Mouse (Mus musculus) adrenal gland, adult 8-10 months (tissue): ENCODE measurements around the gene Acsl5. TPM values are rescaled to one million over a fixed set of nuclear protein-coding genes. Genes with fewer than 3 reads are reported as not detected.

Source experiments
- DNase-seq: peaks from one replicate; pipeline ENCODE4 v3.0.0; 2022
- total RNA-seq, 4 experiments: library from RNA; stranded (reverse); gene quantifications; 2 replicates each; pipeline ENCODE4 v1.2.4; 2022

Acsl5 gene
- total RNA-seq, 4 experiments from 2014 or later = 47.1 to 132 (median 70.1) TPM

DNA sequence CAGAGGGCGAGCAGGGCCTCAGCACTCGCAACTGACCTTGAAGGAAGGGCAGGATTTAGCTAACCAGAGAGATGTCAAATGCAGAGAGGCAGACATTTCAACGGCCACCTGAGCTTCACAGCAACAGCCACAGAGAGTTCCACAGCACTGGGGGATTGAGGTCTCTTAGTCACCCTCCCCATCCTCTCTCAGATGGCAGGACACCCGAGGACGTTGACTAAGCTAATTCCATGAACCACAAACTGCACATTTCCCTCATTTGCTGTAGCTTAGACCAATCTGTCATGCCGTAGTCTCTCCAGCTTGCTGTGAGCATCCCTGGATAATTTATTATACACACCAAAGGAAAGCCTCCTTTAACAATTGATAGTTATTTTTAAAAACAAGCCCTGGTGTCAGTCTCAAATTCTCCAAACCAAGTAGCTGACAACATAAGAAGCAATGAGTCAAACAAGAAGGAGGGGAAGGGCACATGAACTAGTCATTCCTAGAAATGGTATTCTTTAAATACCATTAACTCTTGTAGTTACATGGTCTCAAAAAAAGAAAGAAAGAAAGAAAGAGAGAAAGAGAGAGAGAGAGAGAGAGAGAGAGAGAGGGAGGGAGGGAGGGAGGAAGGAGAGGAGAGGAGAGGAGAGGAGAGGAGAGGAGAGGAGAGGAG, 11.8 kb upstream of the Acsl5 start:
- no peak for DNase-seq

DNA sequence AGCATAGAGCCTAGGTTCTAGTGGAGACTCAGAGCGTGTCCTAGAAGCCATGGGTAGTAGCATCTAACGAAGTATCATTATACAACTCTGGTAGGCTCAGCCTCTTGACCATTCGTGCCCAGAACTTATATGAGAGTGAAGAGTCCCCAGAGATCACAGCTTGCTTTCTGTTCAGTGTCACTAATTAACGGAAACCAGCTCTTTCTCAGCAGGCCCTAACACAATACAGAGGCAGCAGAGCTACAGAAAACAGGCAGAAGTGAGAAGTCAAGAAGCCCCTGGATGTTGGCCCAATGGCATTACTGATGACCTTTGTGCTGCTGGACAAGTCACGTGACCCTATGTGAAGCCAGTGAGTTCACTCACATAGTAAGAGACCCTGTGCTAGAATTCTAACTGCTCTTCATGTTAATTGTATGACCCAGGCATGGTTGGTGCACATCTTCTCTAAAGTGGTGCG, 10.5 kb upstream of the Acsl5 start, which contains the start of gene Gucy2g:
Gene Gucy2g, minus strand, starts transcription at position 51 of the 460 bp plus-strand sequence.
- no peak for DNase-seq

DNA sequence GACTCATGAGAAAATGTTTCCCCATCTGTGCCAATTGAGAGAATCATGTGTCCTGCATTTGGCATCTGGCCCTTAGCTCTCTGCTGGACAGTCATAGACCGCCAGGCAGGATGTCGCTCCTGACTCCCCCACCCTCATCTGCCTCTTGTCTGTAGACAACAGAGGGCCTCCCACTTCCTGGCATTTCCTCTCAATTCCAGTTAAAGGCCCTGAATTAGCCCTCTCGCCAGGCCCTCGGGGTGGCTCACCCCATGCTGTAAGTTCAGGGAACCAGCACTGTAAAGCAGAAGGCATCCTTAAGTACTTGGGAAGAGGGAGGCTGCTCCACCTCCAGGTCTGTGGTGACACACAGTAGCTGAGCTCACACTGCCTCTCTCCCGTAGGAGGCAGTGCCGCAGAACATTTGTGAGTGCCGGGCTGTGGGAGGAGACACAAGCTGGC, 6.9 kb upstream of the Acsl5 start:
- DNase-seq = peak; percentile 50

DNA sequence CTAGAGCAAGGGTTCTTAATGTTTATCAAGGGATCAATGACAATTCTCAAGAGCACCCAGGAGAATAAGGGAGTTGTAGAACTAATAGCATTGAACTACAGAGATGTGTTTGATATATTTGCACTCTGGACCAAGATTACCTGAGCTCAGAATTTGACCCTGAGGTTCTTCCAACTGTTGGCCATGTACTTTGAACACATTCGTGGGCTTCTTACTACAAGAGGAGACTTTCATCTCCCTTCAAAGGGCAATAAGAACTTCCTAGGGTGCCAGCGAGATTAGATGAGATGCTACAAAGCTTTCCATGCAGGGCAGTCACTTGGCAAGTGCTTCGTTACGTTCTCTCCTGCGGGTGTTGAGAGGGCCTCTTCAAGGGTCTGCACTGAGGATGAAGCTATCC, 4.2 kb upstream of the Acsl5 start:
- no peak for DNase-seq

DNA sequence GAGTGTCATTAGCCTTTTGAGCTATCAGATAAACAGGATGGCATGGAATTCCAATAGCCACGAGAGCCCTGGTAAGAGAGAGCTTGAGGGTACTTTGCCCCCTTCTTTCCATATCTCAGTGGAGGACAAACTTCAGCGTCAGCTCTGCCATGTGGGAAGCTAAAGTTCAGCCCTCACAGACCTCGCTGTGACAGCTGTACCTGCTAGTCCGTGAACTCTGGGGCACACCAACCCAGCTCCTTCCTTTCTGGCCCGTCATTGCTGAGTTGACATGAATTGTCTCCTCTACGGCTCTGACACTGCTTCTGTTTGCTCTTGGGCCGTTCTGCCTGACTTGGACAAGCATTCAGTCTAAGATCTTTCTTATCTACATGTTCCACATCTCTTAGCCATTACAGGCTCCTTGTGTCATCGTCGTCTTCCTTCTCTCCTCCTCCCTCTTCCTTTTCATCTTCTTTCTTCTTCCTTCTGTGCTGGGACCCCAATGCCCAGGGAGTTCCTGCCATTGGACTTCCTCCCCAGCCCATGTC, 3.7 kb upstream of the Acsl5 start:
- no peak for DNase-seq

DNA sequence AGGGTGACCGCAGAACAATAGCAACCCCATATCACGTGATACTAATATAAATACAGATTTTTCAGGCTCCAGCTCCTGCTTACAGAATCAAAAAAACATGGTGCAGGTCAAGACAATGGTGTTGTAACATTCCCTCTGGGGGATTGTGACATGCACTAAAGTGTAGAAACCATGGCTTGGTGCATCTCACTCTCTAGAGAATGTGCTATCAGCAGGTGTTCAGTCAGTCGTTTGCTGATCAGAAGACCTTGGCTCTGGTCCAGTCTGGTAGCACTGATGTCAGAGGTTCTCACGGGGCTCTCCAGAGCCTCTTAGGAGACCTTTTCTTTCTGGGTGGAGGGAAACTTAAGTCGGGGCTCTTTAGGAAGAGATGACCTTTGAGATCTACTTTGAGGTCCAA, 1.3 kb upstream of the Acsl5 start:
- no peak for DNase-seq

DNA sequence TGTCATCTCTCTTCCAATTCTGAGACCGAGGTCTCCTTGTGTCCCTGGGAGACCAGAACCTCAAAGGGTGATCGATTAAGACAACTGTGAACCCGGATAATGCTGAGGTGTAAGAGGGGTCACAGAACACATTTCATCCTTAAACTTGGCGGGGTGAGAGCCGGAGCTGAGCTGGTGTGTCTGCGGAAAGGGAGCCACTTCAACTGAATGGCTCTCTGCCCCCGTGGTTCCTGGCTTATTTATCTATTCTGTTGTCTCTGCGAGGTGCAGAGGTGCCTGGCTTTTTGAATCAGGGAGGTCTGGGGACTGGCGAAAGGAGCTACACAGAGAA, 1.5 kb downstream of the Acsl5 start:
- DNase-seq = no peak

DNA sequence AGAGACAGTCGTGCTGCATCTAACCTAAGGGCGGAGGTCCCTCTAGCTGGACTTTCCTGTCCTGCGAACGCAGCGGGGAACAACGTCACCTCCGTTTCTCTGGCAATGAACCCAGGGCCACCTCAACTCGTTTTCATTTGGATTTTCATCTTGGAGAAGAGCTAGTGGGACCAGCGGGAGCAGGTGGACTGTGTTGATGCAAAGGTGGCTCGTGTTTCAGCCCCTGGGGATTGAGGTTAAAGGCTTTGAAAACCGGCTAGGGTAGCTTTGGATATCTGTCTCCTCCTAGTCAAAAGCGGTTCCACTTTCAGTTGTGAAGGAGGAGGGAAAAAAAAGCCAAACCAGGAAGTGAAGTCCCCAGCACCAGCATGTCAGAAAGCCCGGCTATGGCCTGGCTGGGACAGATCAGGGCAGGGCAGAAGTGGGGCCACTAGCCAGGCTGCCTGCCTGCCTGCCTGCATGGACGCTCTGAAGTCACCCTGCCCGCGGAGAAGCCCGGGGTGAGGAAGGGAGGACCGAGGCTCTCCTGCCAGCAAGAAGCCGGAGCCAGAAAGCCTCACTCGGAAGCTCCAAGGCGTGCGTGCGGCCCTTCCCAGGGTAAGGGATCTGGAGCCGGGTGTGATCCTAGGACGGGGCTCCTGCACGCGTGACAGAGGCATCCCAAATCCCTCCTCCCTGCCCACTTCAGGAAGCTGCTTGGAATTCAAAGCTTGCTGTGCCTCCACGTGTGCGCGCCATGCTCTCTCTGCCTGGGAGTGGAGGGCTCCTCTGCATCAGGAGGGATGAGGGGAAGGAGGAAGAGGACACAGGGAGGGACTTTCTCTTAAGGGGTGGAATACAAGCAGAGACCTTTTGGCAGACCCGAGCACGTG, 2.1 kb downstream of the Acsl5 start:
- peak; percentile 58 for DNase-seq

DNA sequence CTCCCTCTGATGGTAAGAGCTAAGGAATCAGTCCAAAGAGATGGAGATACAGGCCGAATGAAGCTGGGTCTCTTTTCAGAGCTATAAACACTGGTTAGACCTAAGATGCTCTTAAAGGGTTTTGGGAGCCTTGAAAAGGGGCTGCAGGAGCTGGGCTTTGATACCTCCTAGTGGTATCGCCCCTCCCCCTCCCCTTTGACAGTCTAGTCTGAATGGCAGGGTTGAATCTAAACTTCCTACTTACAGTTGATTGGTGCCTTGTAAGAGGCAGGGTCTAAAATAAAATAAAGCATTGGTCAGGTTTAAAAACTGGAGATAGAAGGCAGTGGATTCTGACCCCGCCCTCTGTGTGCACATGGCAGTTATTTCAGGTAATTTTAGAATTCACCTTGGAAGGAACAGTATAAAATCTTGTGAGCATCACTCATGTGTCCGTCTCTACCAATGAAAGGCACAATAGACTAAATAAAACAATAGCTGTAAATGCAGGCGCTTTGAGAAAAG, 2.8 kb downstream of the Acsl5 start:
- DNase-seq = no peak

DNA sequence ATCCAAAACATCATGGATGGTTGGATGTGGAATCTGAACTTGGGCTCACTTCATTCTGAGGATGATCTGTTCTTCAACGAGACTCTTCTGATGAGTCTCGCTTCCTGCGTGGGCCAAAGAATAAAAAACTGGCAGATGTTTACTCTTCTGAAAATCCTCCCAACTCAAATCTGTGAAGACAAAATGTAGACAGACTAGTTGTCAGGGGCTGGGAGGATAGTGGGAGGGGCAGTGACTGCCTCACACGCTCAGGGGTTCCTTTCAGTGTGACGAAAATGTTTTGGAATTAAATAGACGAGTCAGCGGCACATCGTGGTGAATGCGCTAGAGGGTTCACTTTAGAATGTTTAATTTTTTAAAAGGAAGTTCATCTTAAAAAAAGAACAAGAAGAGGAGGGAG, 4.4 kb downstream of the Acsl5 start:
- no peak for DNase-seq

- peak; percentile 28 for DNase-seq
These were observed 6.1 kb downstream of the Acsl5 start for GRCm38 (mm10) chr19:55257656-55258375.

DNA sequence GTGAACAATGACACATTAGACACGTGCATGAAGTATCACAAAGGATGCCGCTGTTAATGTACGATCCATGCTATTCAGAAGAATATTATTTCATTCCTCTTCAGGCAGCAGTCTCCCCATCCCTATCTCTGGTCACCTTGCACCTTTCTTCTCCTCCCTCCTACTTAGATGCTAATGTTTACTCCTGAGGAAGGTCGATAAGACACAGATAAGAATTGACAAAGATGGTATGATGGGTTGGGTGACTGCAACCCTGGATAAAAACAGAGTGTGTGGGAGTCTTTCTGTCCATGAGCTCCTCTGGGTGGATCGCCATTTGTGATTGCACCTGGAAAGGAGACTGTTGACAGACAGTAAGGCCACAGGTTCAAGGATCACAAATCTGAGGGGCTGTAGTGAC, 6.8 kb downstream of the Acsl5 start:
- no peak for DNase-seq

GRCm38 (mm10) chr19:55260389-55261184, 8.8 kb downstream of the Acsl5 start:
- no peak for DNase-seq

GRCm38 (mm10) chr19:55265269-55265668, 13.5 kb downstream of the Acsl5 start:
- no peak for DNase-seq

GRCm38 (mm10) chr19:55266786-55267185, 15.0 kb downstream of the Acsl5 start:
- DNase-seq = no peak

DNA sequence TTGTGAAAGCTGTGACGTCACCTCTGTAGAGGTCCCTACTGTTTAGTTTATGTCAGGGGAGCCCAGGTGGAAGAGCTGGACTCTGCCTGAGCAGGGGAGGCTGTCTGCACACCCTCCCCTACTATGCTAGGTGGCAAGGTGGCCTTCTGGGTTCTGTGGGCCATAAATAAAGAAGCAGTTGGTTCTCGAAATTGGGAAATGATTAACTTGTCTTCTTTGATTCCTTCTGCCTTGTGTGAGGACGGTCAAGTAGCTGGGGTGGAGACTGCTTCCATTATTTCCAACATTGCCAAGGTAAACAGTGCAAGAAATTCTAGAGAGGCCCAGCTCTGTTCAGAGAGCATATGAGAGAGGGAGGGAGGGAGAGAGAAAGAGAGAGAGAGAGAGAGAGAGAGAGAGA, 16.4 kb downstream of the Acsl5 start:
- no peak for DNase-seq

DNA sequence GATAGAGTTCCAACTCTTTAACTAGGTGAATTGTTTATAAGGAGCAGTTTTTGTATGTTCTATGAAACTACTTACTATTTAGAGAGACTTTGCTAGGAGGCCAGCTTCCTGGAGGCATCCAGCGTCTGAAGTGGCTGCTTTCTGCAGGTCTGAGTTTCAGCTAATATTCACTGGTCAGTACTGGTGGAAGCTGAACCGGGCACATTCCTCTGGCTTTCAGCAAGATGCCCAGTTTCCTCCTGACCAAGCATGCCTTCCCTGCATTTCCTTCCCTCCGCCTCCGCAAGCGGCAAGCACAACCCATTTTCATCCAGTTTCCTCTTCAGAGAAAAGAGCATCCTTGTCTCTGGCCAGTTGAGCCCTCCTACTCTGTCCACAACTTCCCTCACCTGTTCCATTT, 17.3 kb downstream of the Acsl5 start:
- no peak for DNase-seq

GRCm38 (mm10) chr19:55271448-55271847, 19.7 kb downstream of the Acsl5 start:
- DNase-seq = no peak

GRCm38 (mm10) chr19:55273340-55273739, 21.6 kb downstream of the Acsl5 start:
- no peak for DNase-seq

GRCm38 (mm10) chr19:55276100-55276499, 24.4 kb downstream of the Acsl5 start:
- DNase-seq = no peak

DNA sequence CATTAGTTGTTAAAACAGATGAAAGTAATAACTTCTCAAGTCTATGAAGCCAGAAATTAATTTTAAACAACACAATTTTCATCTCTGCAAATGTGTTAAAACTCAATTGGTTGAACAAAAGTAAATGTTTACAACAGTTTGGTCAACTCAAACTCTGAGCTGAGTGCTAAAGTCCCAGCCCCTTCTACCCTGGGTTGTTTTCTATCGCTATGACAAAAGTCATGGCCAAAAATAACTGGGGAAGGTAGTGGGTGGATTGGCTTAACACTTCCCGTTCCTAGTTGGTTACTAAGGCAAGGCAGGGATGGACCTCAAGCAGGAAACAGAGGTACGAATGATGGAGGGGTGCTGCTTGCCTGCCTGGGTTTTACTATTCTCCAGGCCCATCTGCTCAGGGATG, 25.0 kb downstream of the Acsl5 start:
- no peak for DNase-seq

GRCm38 (mm10) chr19:55284093-55284492, 32.4 kb downstream of the Acsl5 start:
- DNase-seq = no peak
